ENCODE assay signal across 14 mouse cellular contexts in the genomic region with DNA sequence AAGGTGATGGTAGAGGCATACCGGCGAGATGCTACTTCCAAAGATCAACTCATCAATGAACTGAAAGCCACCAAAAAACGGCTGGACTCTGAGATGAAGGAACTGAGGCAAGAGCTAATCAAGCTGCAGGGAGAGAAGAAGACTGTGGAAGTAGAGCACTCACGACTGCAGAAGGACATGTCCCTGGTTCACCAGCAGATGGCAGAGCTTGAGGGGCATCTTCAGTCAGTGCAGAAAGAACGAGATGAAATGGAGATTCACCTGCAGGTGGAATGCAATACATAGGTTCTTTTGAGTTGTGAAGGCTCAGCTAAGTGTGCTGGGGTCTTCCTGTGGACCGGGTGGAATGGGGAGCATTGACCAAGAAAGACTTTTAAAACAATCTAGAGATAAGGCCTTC. TPM values are rescaled to one million over a fixed set of nuclear protein-coding genes. Genes with fewer than 3 reads are reported as not detected.
DNase-seq lines count a peak whose midpoint lies in the region; ATAC-seq and TF ChIP-seq lines count a peak whose summit lies in the region.
"Had no signal": no experiment of that assay in that cellular context is flagged by ENCODE, and none has a peak within 500 bp of the region (broad histone marks: within the 10 kb centered on the region; RNA-seq: fewer than 3 reads in every experiment).

No protein-coding gene starts in this region.

- no peak overlapping the region for H3K27ac ChIP-seq in cerebellum, adult 2 months (ENCODE audit: insufficient read depth, low read length)
- H3K27ac ChIP-seq in lung, embryonic 14.5 days (ENCODE audit: low read depth), result no peak overlapping the region
- H3K27ac ChIP-seq in embryonic facial prominence, embryonic 10.5 days (replicated peaks), result no peak overlapping the region
- H3K27ac ChIP-seq: embryonic facial prominence, embryonic 15.5 days; limb, embryonic 12.5 days; midbrain, embryonic 13.5 days had no signal

- ATAC-seq in lung, embryonic 14.5 days (ENCODE audit: insufficient read depth), result no peak
- ATAC-seq: intestine, embryonic 16.5 days; midbrain, embryonic 13.5 days had no signal

- DNase-seq in cerebellum, adult 2 months, result no peak
- DNase-seq in cerebellum, adult 8-10 months, result no peak
- DNase-seq in lung, embryonic 14.5 days, result no peak
- no peak for DNase-seq in lung, adult 18-20 months
- peak; percentile 34 for DNase-seq in brain, adult 2 months (ENCODE audit: low read depth, low spot score)
- DNase-seq in retina, postnatal 7 days (ENCODE audit: low read depth, low spot score), result peak; percentile 5
- no peak for DNase-seq in embryonic facial prominence, embryonic 10.5 days (ENCODE audit: low spot score)
- no peak for DNase-seq in left cerebral cortex, adult 18-20 months (ENCODE audit: low spot score in 2 of 2)
- DNase-seq: adrenal gland, postnatal 36 days had no signal

- H3K36me3 ChIP-seq in lung, embryonic 14.5 days (ENCODE audit: insufficient read depth), result peaks cover 91% of the 10 kb centered on the region
- H3K36me3 ChIP-seq in embryonic facial prominence, embryonic 10.5 days (replicated peaks), result peaks cover 97% of the 10 kb centered on the region

- H3K4me3 ChIP-seq in cerebellum, adult 2 months (replicated peaks; ENCODE audit: insufficient read depth, low read depth, low read length), result no peak overlapping the region
- H3K4me3 ChIP-seq in lung, embryonic 14.5 days (ENCODE audit: low read depth, low read length), result no peak overlapping the region
- no peak overlapping the region for H3K4me3 ChIP-seq in embryonic facial prominence, embryonic 10.5 days
- H3K4me3 ChIP-seq: embryonic facial prominence, embryonic 15.5 days; heart, embryonic 12.5 days; limb, embryonic 12.5 days; midbrain, embryonic 13.5 days had no signal

- no peaks in the 10 kb centered on the region for H3K9me3 ChIP-seq in lung, embryonic 14.5 days (ENCODE audit: low read depth, low read length)
- no peaks in the 10 kb centered on the region for H3K9me3 ChIP-seq in embryonic facial prominence, embryonic 10.5 days
- H3K9me3 ChIP-seq: embryonic facial prominence, embryonic 15.5 days; heart, embryonic 12.5 days; limb, embryonic 12.5 days; midbrain, embryonic 13.5 days had no signal

- 73% methylated on average over 6 of the region's 6 CpGs for WGBS in cerebellum, adult 2 months
- 72% methylated on average over 6 of the region's 6 CpGs for WGBS in lung, embryonic 14.5 days
- WGBS in embryonic facial prominence, embryonic 10.5 days, result 85% methylated on average over 6 of the region's 6 CpGs

- no peak overlapping the region for H3K9ac ChIP-seq in lung, embryonic 14.5 days
- H3K9ac ChIP-seq: embryonic facial prominence, embryonic 15.5 days; heart, embryonic 12.5 days; limb, embryonic 12.5 days; midbrain, embryonic 13.5 days had no signal

- peak; percentile 63 for TF ChIP-seq CTCF in cerebellum, adult 2 months (IDR thresholded peaks at IDR 0.05; ENCODE audit: borderline replicate concordance, insufficient read depth, low read depth, low read length)
- peak; percentile 34 for TF ChIP-seq CTCF in lung, embryonic 14.5 days (IDR thresholded peaks at IDR 0.05; ENCODE audit: low read depth)

- H3K4me1 ChIP-seq in cerebellum, adult 2 months (ENCODE audit: control insufficient read depth, insufficient read depth, low read length), result no peaks in the 10 kb centered on the region
- H3K4me1 ChIP-seq in lung, embryonic 14.5 days (ENCODE audit: insufficient read depth), result no peaks in the 10 kb centered on the region
- H3K4me1 ChIP-seq in embryonic facial prominence, embryonic 10.5 days, result no peaks in the 10 kb centered on the region
- H3K4me1 ChIP-seq: embryonic facial prominence, embryonic 15.5 days; heart, embryonic 12.5 days; limb, embryonic 12.5 days; midbrain, embryonic 13.5 days had no signal

- no peak overlapping the region for H3K4me2 ChIP-seq in lung, embryonic 14.5 days
- H3K4me2 ChIP-seq: embryonic facial prominence, embryonic 15.5 days; heart, embryonic 12.5 days; limb, embryonic 12.5 days; midbrain, embryonic 13.5 days had no signal

- no peaks in the 10 kb centered on the region for H3K27me3 ChIP-seq in cerebellum, adult 2 months (ENCODE audit: control insufficient read depth, insufficient read depth, low read length)
- no peaks in the 10 kb centered on the region for H3K27me3 ChIP-seq in lung, embryonic 14.5 days (ENCODE audit: insufficient read depth, low read length)
- no peaks in the 10 kb centered on the region for H3K27me3 ChIP-seq in embryonic facial prominence, embryonic 10.5 days (replicated peaks; ENCODE audit: low read depth, poor library complexity, severe bottlenecking)
- H3K27me3 ChIP-seq: embryonic facial prominence, embryonic 15.5 days; heart, embryonic 12.5 days; limb, embryonic 12.5 days; midbrain, embryonic 13.5 days had no signal

- TF ChIP-seq POLR2A in cerebellum, adult 2 months (IDR thresholded peaks at IDR 0.05; ENCODE audit: borderline replicate concordance, insufficient read depth, low read length), result no peak

RNA-seq across cellular contexts. Expression of a gene that starts 26.0 kb away (rescaled TPM):
- 22.8 and 23.5 TPM in 2 replicates for polyA plus RNA-seq in cerebellum, adult 2 months (2012; rRNA removed)
- 35.5 and 39.8 TPM in 2 replicates for polyA plus RNA-seq in lung, embryonic 14.5 days (2014; fragmentation: Nextera tagmentation; extraction: Ambion mirVana)
- 32.7 and 34.7 TPM in 2 replicates for polyA plus RNA-seq in embryonic facial prominence, embryonic 10.5 days (2016; fragmentation: Nextera tagmentation; extraction: Ambion mirVana)
- 10 to 100 TPM; 41.8 to 45.2 TPM for total RNA-seq in left cerebral cortex, adult 18-20 months (2021)

RNA-seq across cellular contexts. Expression of a gene that starts 28.3 kb away (rescaled TPM):
- 21.7 and 22.5 TPM in 2 replicates for polyA plus RNA-seq in cerebellum, adult 2 months (2012; rRNA removed)
- 26.6 and 28.3 TPM in 2 replicates for polyA plus RNA-seq in lung, embryonic 14.5 days (2014; fragmentation: Nextera tagmentation; extraction: Ambion mirVana)
- 19.9 and 20.6 TPM in 2 replicates for polyA plus RNA-seq in embryonic facial prominence, embryonic 10.5 days (2016; fragmentation: Nextera tagmentation; extraction: Ambion mirVana)
- total RNA-seq in left cerebral cortex, adult 18-20 months (2021), result 10 to 100 TPM; 47.1 to 47.5 TPM

Comparison
In these comparisons a context has a peak if more than half of its experiments do, and no peak if none do; other contexts are left out.
1. DNase-seq: peak in brain, adult 2 months (single experiment) and retina, postnatal 7 days (single experiment); none in cerebellum, adult 2 months (0 of 2), cerebellum, adult 8-10 months (single experiment), lung, embryonic 14.5 days (single experiment), lung, adult 18-20 months (0 of 2), embryonic facial prominence, embryonic 10.5 days (single experiment) and left cerebral cortex, adult 18-20 months (0 of 2).